Mouse (Mus musculus) olfactory bulb, adult 2 months (tissue): ENCODE data around the gene B3gnt8.

Experiments
- CTCF ChIP-seq: fragments of 200-500 bp; IDR thresholded peaks from 2 replicates; pipeline ENCODE4 v1.5.1; 2012; ENCODE audit warnings: low read depth, mild to moderate bottlenecking, low read length, moderate library complexity; ENCODE audit not compliant: insufficient read depth
- POLR2A ChIP-seq: fragments of 200-500 bp; IDR thresholded peaks from 2 replicates; pipeline ENCODE4 v1.6.1; 2012; ENCODE audit warnings: mild to moderate bottlenecking, low read depth, low read length, moderate library complexity; ENCODE audit not compliant: insufficient read depth

GRCm38 (mm10) chr7:25651281-25651680 is 24.8 kb downstream of the B3gnt8 start:
- TF ChIP-seq CTCF = no peak
- TF ChIP-seq POLR2A = no peak
